Mouse (Mus musculus): Measurements from ENCODE around the gene Ibtk. TPM values are rescaled to one million over a fixed set of nuclear protein-coding genes. Genes with fewer than 3 reads are reported as not detected.
A peak's percentile ranks its signal among the peaks of the same experiment; 100 is the strongest.

The Ibtk gene
- polyA plus RNA-seq, 1 experiment from 2014 or later, result 31.5 TPM

GRCm38 (mm10) chr9:85734821-85735220 is 14.3 kb downstream of the Ibtk start:
- H3K9me3 ChIP-seq (replicated peaks; ENCODE audit: control insufficient read depth, low read length), result no peaks in the 10 kb centered on the region
- no peak overlapping the region for H3K4me3 ChIP-seq (replicated peaks; ENCODE audit: low read length)
- H3K4me1 ChIP-seq (ENCODE audit: control insufficient read depth, insufficient read depth, low read length), result peaks cover 4% of the 10 kb centered on the region; the same call in 1 of the 2 replicates
- no peak overlapping the region for H3K9ac ChIP-seq (ENCODE audit: low read length)
- no peak overlapping the region for H3K4me2 ChIP-seq (ENCODE audit: low read depth, low read length)
- peaks cover 14% of the 10 kb centered on the region for H3K36me3 ChIP-seq (ENCODE audit: control insufficient read depth, insufficient read depth, low read length)
- H3K27ac ChIP-seq (ENCODE audit: low read length), result no peak overlapping the region
- WGBS, result 65% methylated on average over 4 of the region's 4 CpGs
- peak; percentile 47; the same call in 1 of the 2 replicates for ATAC-seq (ENCODE audit: insufficient read depth, low FRiP score)
- no peaks in the 10 kb centered on the region for H3K27me3 ChIP-seq (ENCODE audit: control insufficient read depth, insufficient read depth, low read length)

- WGBS, result 94% methylated on average over 9 of the region's 9 CpGs
- H3K27ac ChIP-seq (ENCODE audit: low read length), result no peak overlapping the region
- no peaks in the 10 kb centered on the region for H3K27me3 ChIP-seq (ENCODE audit: control insufficient read depth, insufficient read depth, low read length)
- no peaks in the 10 kb centered on the region for H3K9me3 ChIP-seq (replicated peaks; ENCODE audit: control insufficient read depth, low read length)
- no peak overlapping the region for H3K9ac ChIP-seq (ENCODE audit: low read length)
- no peaks in the 10 kb centered on the region for H3K4me1 ChIP-seq (ENCODE audit: control insufficient read depth, insufficient read depth, low read length)
- H3K36me3 ChIP-seq (ENCODE audit: control insufficient read depth, insufficient read depth, low read length), result peaks cover 26% of the 10 kb centered on the region; the same call in 1 of the 2 replicates
- H3K4me3 ChIP-seq (replicated peaks; ENCODE audit: low read length), result no peak overlapping the region
- ATAC-seq (ENCODE audit: insufficient read depth, low FRiP score), result no peak
- H3K4me2 ChIP-seq (ENCODE audit: low read depth, low read length), result no peak overlapping the region
Observed at GRCm38 (mm10) chr9:85724078-85724477, 25.1 kb downstream of the Ibtk start.

GRCm38 (mm10) chr9:85717336-85717735 is 31.8 kb downstream of the Ibtk start:
- no peaks in the 10 kb centered on the region for H3K4me1 ChIP-seq (ENCODE audit: control insufficient read depth, insufficient read depth, low read length)
- no peak for ATAC-seq (ENCODE audit: insufficient read depth, low FRiP score)
- H3K4me2 ChIP-seq (ENCODE audit: low read depth, low read length), result no peak overlapping the region
- no peaks in the 10 kb centered on the region for H3K27me3 ChIP-seq (ENCODE audit: control insufficient read depth, insufficient read depth, low read length)
- H3K4me3 ChIP-seq (replicated peaks; ENCODE audit: low read length), result no peak overlapping the region
- H3K9me3 ChIP-seq (replicated peaks; ENCODE audit: control insufficient read depth, low read length), result no peaks in the 10 kb centered on the region
- WGBS, result 84% methylated on average over 7 of the region's 7 CpGs
- H3K27ac ChIP-seq (ENCODE audit: low read length), result no peak overlapping the region
- peaks cover 35% of the 10 kb centered on the region for H3K36me3 ChIP-seq (ENCODE audit: control insufficient read depth, insufficient read depth, low read length)
- H3K9ac ChIP-seq (ENCODE audit: low read length), result no peak overlapping the region

- Histone ChIP-seq H3K4me1 (ENCODE audit: control insufficient read depth, insufficient read depth, low read length) (no peaks in the 10 kb centered on the region), H3K36me3 (ENCODE audit: control insufficient read depth, insufficient read depth, low read length) (peaks cover 27% of the 10 kb centered on the region), H3K9me3 (replicated peaks; ENCODE audit: control insufficient read depth, low read length) (no peaks in the 10 kb centered on the region), H3K4me2 (ENCODE audit: low read depth, low read length) (no peak overlapping the region), H3K9ac (ENCODE audit: low read length) (no peak overlapping the region), H3K27me3 (ENCODE audit: control insufficient read depth, insufficient read depth, low read length) (no peaks in the 10 kb centered on the region), H3K4me3 (replicated peaks; ENCODE audit: low read length) (no peak overlapping the region), H3K27ac (ENCODE audit: low read length) (no peak overlapping the region)
- ATAC-seq (ENCODE audit: insufficient read depth, low FRiP score), result no peak
- 92% methylated on average over 6 of the region's 6 CpGs for WGBS
Observed at GRCm38 (mm10) chr9:85707302-85707701, 41.8 kb downstream of the Ibtk start.

- no peak for ATAC-seq (ENCODE audit: insufficient read depth, low FRiP score)
- no peaks in the 10 kb centered on the region for H3K4me1 ChIP-seq (ENCODE audit: control insufficient read depth, insufficient read depth, low read length)
- no peak overlapping the region for H3K4me2 ChIP-seq (ENCODE audit: low read depth, low read length)
- no peaks in the 10 kb centered on the region for H3K9me3 ChIP-seq (replicated peaks; ENCODE audit: control insufficient read depth, low read length)
- WGBS, result 79% methylated on average over 5 of the region's 5 CpGs
- H3K4me3 ChIP-seq (replicated peaks; ENCODE audit: low read length), result no peak overlapping the region
- no peak overlapping the region for H3K27ac ChIP-seq (ENCODE audit: low read length)
- no peak overlapping the region for H3K9ac ChIP-seq (ENCODE audit: low read length)
- H3K36me3 ChIP-seq (ENCODE audit: control insufficient read depth, insufficient read depth, low read length), result peaks cover 22% of the 10 kb centered on the region
- H3K27me3 ChIP-seq (ENCODE audit: control insufficient read depth, insufficient read depth, low read length), result no peaks in the 10 kb centered on the region
Observed at GRCm38 (mm10) chr9:85701981-85702380, 47.2 kb downstream of the Ibtk start.

- H3K4me1 ChIP-seq (ENCODE audit: control insufficient read depth, insufficient read depth, low read length), result no peaks in the 10 kb centered on the region
- WGBS, result 84% methylated on average over 3 of the region's 3 CpGs
Observed at GRCm38 (mm10) chr9:85695606-85696005, 53.5 kb downstream of the Ibtk start.

GRCm38 (mm10) chr9:85693231-85694116 is 55.7 kb downstream of the Ibtk start:
- Histone ChIP-seq H3K4me3 (replicated peaks; ENCODE audit: low read length) (no peak overlapping the region), H3K9ac (ENCODE audit: low read length) (no peak overlapping the region), H3K9me3 (replicated peaks; ENCODE audit: control insufficient read depth, low read length) (no peaks in the 10 kb centered on the region), H3K36me3 (ENCODE audit: control insufficient read depth, insufficient read depth, low read length) (peaks cover 12% of the 10 kb centered on the region), H3K27me3 (ENCODE audit: control insufficient read depth, insufficient read depth, low read length) (no peaks in the 10 kb centered on the region), H3K4me1 (ENCODE audit: control insufficient read depth, insufficient read depth, low read length) (no peaks in the 10 kb centered on the region), H3K27ac (ENCODE audit: low read length) (no peak overlapping the region), H3K4me2 (ENCODE audit: low read depth, low read length) (no peak overlapping the region)
- WGBS, result 58% methylated on average over 6 of the region's 6 CpGs
- no peak for ATAC-seq (ENCODE audit: insufficient read depth, low FRiP score)

More at GRCm38 (mm10) chr9:85695606-85696005, 53.5 kb downstream of the Ibtk start:
- Histone ChIP-seq H3K9ac (ENCODE audit: low read length) (no peak overlapping the region), H3K27ac (ENCODE audit: low read length) (no peak overlapping the region), H3K36me3 (ENCODE audit: control insufficient read depth, insufficient read depth, low read length) (peaks cover 4% of the 10 kb centered on the region; the same call in 1 of the 2 replicates), H3K4me2 (ENCODE audit: low read depth, low read length) (no peak overlapping the region), H3K4me3 (replicated peaks; ENCODE audit: low read length) (no peak overlapping the region), H3K9me3 (replicated peaks; ENCODE audit: control insufficient read depth, low read length) (no peaks in the 10 kb centered on the region), H3K27me3 (ENCODE audit: control insufficient read depth, insufficient read depth, low read length) (no peaks in the 10 kb centered on the region)
- ATAC-seq (ENCODE audit: insufficient read depth, low FRiP score), result no peak

- H3K4me3 ChIP-seq (replicated peaks; ENCODE audit: low read length), result no peak overlapping the region
- ATAC-seq (ENCODE audit: insufficient read depth, low FRiP score), result no peak
- H3K27ac ChIP-seq (ENCODE audit: low read length), result no peak overlapping the region
- no peak overlapping the region for H3K4me2 ChIP-seq (ENCODE audit: low read depth, low read length)
- 81% methylated on average over 6 of the region's 6 CpGs for WGBS
- no peaks in the 10 kb centered on the region for H3K4me1 ChIP-seq (ENCODE audit: control insufficient read depth, insufficient read depth, low read length)
- no peak overlapping the region for H3K9ac ChIP-seq (ENCODE audit: low read length)
- no peaks in the 10 kb centered on the region for H3K27me3 ChIP-seq (ENCODE audit: control insufficient read depth, insufficient read depth, low read length)
- peaks cover 2% of the 10 kb centered on the region; the same call in 1 of the 2 replicates for H3K9me3 ChIP-seq (replicated peaks; ENCODE audit: control insufficient read depth, low read length)
- peaks cover 17% of the 10 kb centered on the region for H3K36me3 ChIP-seq (ENCODE audit: control insufficient read depth, insufficient read depth, low read length)
Observed at GRCm38 (mm10) chr9:85685010-85685409, 64.1 kb downstream of the Ibtk start.

GRCm38 (mm10) chr9:85675131-85675905 is 73.8 kb downstream of the Ibtk start:
- Histone ChIP-seq H3K36me3 (ENCODE audit: control insufficient read depth, insufficient read depth, low read length) (no peaks in the 10 kb centered on the region), H3K4me2 (ENCODE audit: low read depth, low read length) (no peak overlapping the region), H3K27ac (ENCODE audit: low read length) (no peak overlapping the region), H3K9me3 (replicated peaks; ENCODE audit: control insufficient read depth, low read length) (no peaks in the 10 kb centered on the region), H3K4me3 (replicated peaks; ENCODE audit: low read length) (no peak overlapping the region), H3K4me1 (ENCODE audit: control insufficient read depth, insufficient read depth, low read length) (peaks cover 3% of the 10 kb centered on the region; the same call in 1 of the 2 replicates), H3K9ac (ENCODE audit: low read length) (no peak overlapping the region), H3K27me3 (ENCODE audit: control insufficient read depth, insufficient read depth, low read length) (no peaks in the 10 kb centered on the region)
- ATAC-seq (ENCODE audit: insufficient read depth, low FRiP score), result no peak
- WGBS, result 77% methylated on average over 10 of the region's 10 CpGs

Data from stomach, embryonic 16.5 days (tissue).